ENCODE assay signal across 20 mouse cellular contexts in the genomic region with DNA sequence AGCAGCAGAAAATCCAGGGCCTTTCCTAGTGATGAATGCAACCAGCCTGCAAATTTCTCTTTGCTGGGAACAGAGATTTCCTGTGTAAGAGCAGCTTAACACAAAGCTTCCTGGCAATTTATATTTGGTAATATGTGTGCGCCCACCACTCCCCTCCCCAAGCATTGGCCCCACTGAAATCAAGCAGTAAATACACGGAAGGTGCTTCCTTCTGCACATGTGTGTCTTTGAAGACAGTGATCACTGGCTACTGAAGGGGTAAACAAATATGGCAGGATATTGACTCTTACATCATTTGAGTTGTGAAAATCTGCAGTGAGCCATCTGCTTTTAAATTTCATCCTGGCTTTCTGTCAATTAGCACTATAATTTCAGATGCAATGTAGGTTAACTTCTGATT.
DNase-seq lines count a peak whose midpoint lies in the region; ATAC-seq and TF ChIP-seq lines count a peak whose summit lies in the region.
"Had no signal": no experiment of that assay in that cellular context is flagged by ENCODE, and none has a peak within 500 bp of the region (broad histone marks: within the 10 kb centered on the region; RNA-seq: fewer than 3 reads in every experiment).

No protein-coding gene starts in this region.

- 62% methylated on average over 2 of the region's 2 CpGs for WGBS in forebrain, embryonic 14.5 days
- WGBS in forebrain, embryonic 12.5 days: 75% methylated on average over 2 of the region's 2 CpGs
- WGBS in forebrain, embryonic 16.5 days: 67% methylated on average over 2 of the region's 2 CpGs

- no peak overlapping the region for H3K9ac ChIP-seq in forebrain, embryonic 14.5 days (ENCODE audit: low read length)
- H3K9ac ChIP-seq in forebrain, embryonic 12.5 days: no peak overlapping the region
- no peak overlapping the region for H3K9ac ChIP-seq in forebrain, embryonic 16.5 days (replicated peaks; ENCODE audit: low read depth, low read length)
- H3K9ac ChIP-seq: embryonic facial prominence, embryonic 13.5 days; embryonic facial prominence, embryonic 15.5 days had no signal

- 0 out of 2 replicates have a peak, but pooled peaks cover 3% of the 10 kb centered on the region for H3K4me1 ChIP-seq in forebrain, embryonic 14.5 days (ENCODE audit: control insufficient read depth, insufficient read depth, low read length)
- no peaks in the 10 kb centered on the region for H3K4me1 ChIP-seq in forebrain, embryonic 12.5 days
- H3K4me1 ChIP-seq in forebrain, embryonic 16.5 days (replicated peaks; ENCODE audit: control insufficient read depth, insufficient read depth, low read length): peaks cover 6% of the 10 kb centered on the region; the same call in 1 of the 2 replicates
- H3K4me1 ChIP-seq: embryonic facial prominence, embryonic 13.5 days; embryonic facial prominence, embryonic 15.5 days had no signal

- no peak overlapping the region for H3K27ac ChIP-seq in forebrain, embryonic 14.5 days (ENCODE audit: low read depth, low read length)
- H3K27ac ChIP-seq in forebrain, embryonic 12.5 days: no peak overlapping the region
- H3K27ac ChIP-seq in layer of hippocampus, adult 2 months: peak overlapping the region; percentile 32; the same call in 1 of the 2 replicates
- H3K27ac ChIP-seq in forebrain, embryonic 16.5 days (ENCODE audit: low read length): peak overlapping the region; percentile 73
- H3K27ac ChIP-seq: embryonic facial prominence, embryonic 13.5 days; embryonic facial prominence, embryonic 15.5 days had no signal

- no peak for TF ChIP-seq CTCF in layer of hippocampus, adult 2 months (conservative IDR thresholded peaks at IDR 0.05)

- no peaks in the 10 kb centered on the region for H3K27me3 ChIP-seq in forebrain, embryonic 14.5 days (replicated peaks; ENCODE audit: control insufficient read depth, insufficient read depth, low read length)
- peaks cover 3% of the 10 kb centered on the region; the same call in 1 of the 2 replicates for H3K27me3 ChIP-seq in forebrain, embryonic 12.5 days
- H3K27me3 ChIP-seq in forebrain, embryonic 16.5 days (replicated peaks; ENCODE audit: control insufficient read depth, insufficient read depth, low read length): no peaks in the 10 kb centered on the region
- H3K27me3 ChIP-seq: embryonic facial prominence, embryonic 13.5 days; embryonic facial prominence, embryonic 15.5 days had no signal

- ATAC-seq in forebrain, embryonic 14.5 days: peak; percentile 32; the same call in 1 of the 2 replicates
- no peak for ATAC-seq in forebrain, embryonic 12.5 days (ENCODE audit: low FRiP score)
- ATAC-seq in forebrain, embryonic 16.5 days: peak; percentile 36; the same call in 1 of the 2 replicates

- H3K4me2 ChIP-seq in forebrain, embryonic 14.5 days (ENCODE audit: low read length): no peak overlapping the region
- H3K4me2 ChIP-seq in forebrain, embryonic 12.5 days: no peak overlapping the region
- H3K4me2 ChIP-seq in forebrain, embryonic 16.5 days (ENCODE audit: low read length): no peak overlapping the region
- H3K4me2 ChIP-seq: embryonic facial prominence, embryonic 13.5 days; embryonic facial prominence, embryonic 15.5 days had no signal

- no peaks in the 10 kb centered on the region for H3K36me3 ChIP-seq in forebrain, embryonic 14.5 days (ENCODE audit: control insufficient read depth, insufficient read depth, low read length)
- H3K36me3 ChIP-seq in forebrain, embryonic 12.5 days (replicated peaks): no peaks in the 10 kb centered on the region
- no peaks in the 10 kb centered on the region for H3K36me3 ChIP-seq in forebrain, embryonic 16.5 days (ENCODE audit: control insufficient read depth, insufficient read depth)
- H3K36me3 ChIP-seq: embryonic facial prominence, embryonic 13.5 days; embryonic facial prominence, embryonic 15.5 days had no signal

- peak; percentile 59 for DNase-seq in forebrain, embryonic 14.5 days (ENCODE audit: low spot score)
- no peak for DNase-seq in layer of hippocampus, adult 2 months (ENCODE audit: low spot score in 2 of 2)
- no peak for DNase-seq in layer of hippocampus, adult 11-12 months (ENCODE audit: low spot score)
- no peak for DNase-seq in adrenal gland, postnatal 36 days
- no peak for DNase-seq in thymus, postnatal 25 days
- DNase-seq: adrenal gland, adult 2 months; adrenal gland, postnatal 10 days; adrenal gland, postnatal 25 days; cerebellum, adult 11 months; cerebellum, adult 18-20 months; cerebellum, adult 8-10 months; cerebellum, adult 9-11 months; cerebellum, postnatal 14 days; cerebellum, postnatal 36 days; embryo, embryonic 11 days had no signal

- no peak overlapping the region for H3K4me3 ChIP-seq in forebrain, embryonic 14.5 days (ENCODE audit: low read depth, low read length)
- no peak overlapping the region for H3K4me3 ChIP-seq in forebrain, embryonic 12.5 days (replicated peaks)
- no peak overlapping the region for H3K4me3 ChIP-seq in layer of hippocampus, adult 2 months
- H3K4me3 ChIP-seq in forebrain, embryonic 16.5 days (replicated peaks; ENCODE audit: low read length): no peak overlapping the region
- H3K4me3 ChIP-seq: embryonic facial prominence, embryonic 13.5 days; embryonic facial prominence, embryonic 15.5 days; erythroblast, embryonic 14.5 days had no signal

- H3K9me3 ChIP-seq in forebrain, embryonic 14.5 days (replicated peaks; ENCODE audit: control insufficient read depth, low read length): no peaks in the 10 kb centered on the region
- no peaks in the 10 kb centered on the region for H3K9me3 ChIP-seq in forebrain, embryonic 12.5 days
- no peaks in the 10 kb centered on the region for H3K9me3 ChIP-seq in forebrain, embryonic 16.5 days (ENCODE audit: control insufficient read depth, low read length)
- H3K9me3 ChIP-seq: embryonic facial prominence, embryonic 13.5 days; embryonic facial prominence, embryonic 15.5 days had no signal

Comparison
In these comparisons a context has a peak if more than half of its experiments do, and no peak if none do; other contexts are left out.
1. H3K27ac ChIP-seq: peak in layer of hippocampus, adult 2 months (single experiment) and forebrain, embryonic 16.5 days (single experiment); none in forebrain, embryonic 14.5 days (single experiment) and forebrain, embryonic 12.5 days (single experiment).